ENCODE assay signal across 27 mouse cellular contexts in genomic region chr13:45388254-45388805, GRCm38 (mm10). TPM values are rescaled to one million over a fixed set of nuclear protein-coding genes. Genes with fewer than 3 reads are reported as not detected.
DNase-seq lines count a peak whose midpoint lies in the region; ATAC-seq and TF ChIP-seq lines count a peak whose summit lies in the region.
"Had no signal": no experiment of that assay in that cellular context is flagged by ENCODE, and none has a peak within 500 bp of the region (broad histone marks: within the 10 kb centered on the region; RNA-seq: fewer than 3 reads in every experiment).

No protein-coding gene starts in this region.

- no peak for TF ChIP-seq POLR2A in MEL (IDR thresholded peaks at IDR 0.05; ENCODE audit: control insufficient read depth in 1 of 2, insufficient read depth in 1 of 2, low read depth in 1 of 2, low read length in 2 of 2, poor library complexity in 1 of 2)

- no peaks in the 10 kb centered on the region for H3K36me3 ChIP-seq in heart, embryonic 10.5 days
- H3K36me3 ChIP-seq in intestine, embryonic 14.5 days (ENCODE audit: control insufficient read depth, insufficient read depth, low read length), result no peaks in the 10 kb centered on the region
- no peaks in the 10 kb centered on the region for H3K36me3 ChIP-seq in intestine, postnatal 0 days (ENCODE audit: control insufficient read depth, insufficient read depth)
- H3K36me3 ChIP-seq in MEL (ENCODE audit: control insufficient read depth in 1 of 2, insufficient read depth in 2 of 2, low read length in 2 of 2), result peaks cover 2 to 14% of the 10 kb centered on the region in 2 experiments; a peak in 2 of 4 replicates
- H3K36me3 ChIP-seq in limb, embryonic 10.5 days, result peaks cover 10% of the 10 kb centered on the region
- H3K36me3 ChIP-seq: heart, embryonic 15.5 days; limb, embryonic 13.5 days; midbrain, embryonic 10.5 days; midbrain, embryonic 15.5 days; neural tube, embryonic 12.5 days had no signal

- TF ChIP-seq CTCF in intestine, postnatal 0 days (IDR thresholded peaks at IDR 0.05; ENCODE audit: low read depth), result no peak
- TF ChIP-seq CTCF in MEL (IDR thresholded peaks at IDR 0.05 in 2 of 3, conservative IDR thresholded peaks at IDR 0.05 in 1 of 3; ENCODE audit: control insufficient read depth in 1 of 3, insufficient read depth in 1 of 3, low read depth in 2 of 3, low read length in 3 of 3, poor library complexity in 1 of 3, severe bottlenecking in 1 of 3), result no peak

- H3K9me3 ChIP-seq in heart, embryonic 10.5 days, result no peaks in the 10 kb centered on the region
- H3K9me3 ChIP-seq in intestine, embryonic 14.5 days (ENCODE audit: control insufficient read depth, low read length), result no peaks in the 10 kb centered on the region
- no peaks in the 10 kb centered on the region for H3K9me3 ChIP-seq in intestine, postnatal 0 days (ENCODE audit: control insufficient read depth)
- no peaks in the 10 kb centered on the region for H3K9me3 ChIP-seq in MEL (replicated peaks; ENCODE audit: insufficient read depth, low read length)
- no peaks in the 10 kb centered on the region for H3K9me3 ChIP-seq in limb, embryonic 10.5 days (replicated peaks)
- H3K9me3 ChIP-seq: heart, embryonic 15.5 days; limb, embryonic 13.5 days; midbrain, embryonic 10.5 days; midbrain, embryonic 15.5 days; neural tube, embryonic 12.5 days had no signal

- ATAC-seq in intestine, embryonic 14.5 days (replicated peaks; ENCODE audit: low FRiP score, low TSS enrichment, low read depth), result no peak
- no peak for ATAC-seq in intestine, postnatal 0 days
- no peak for ATAC-seq in erythroid progenitor cell, adult 5-6 weeks (replicated peaks; ENCODE audit: low FRiP score, poor library complexity, severe bottlenecking)
- ATAC-seq: forebrain, embryonic 16.5 days; intestine, embryonic 16.5 days had no signal

- H3K9ac ChIP-seq in intestine, embryonic 14.5 days (ENCODE audit: low read length), result no peak overlapping the region
- H3K9ac ChIP-seq in intestine, postnatal 0 days (ENCODE audit: low read depth, low read length), result no peak overlapping the region
- peak overlapping the region; percentile 2; the same call in 1 of the 2 replicates for H3K9ac ChIP-seq in MEL (ENCODE audit: control insufficient read depth, low read depth, low read length, poor library complexity, severe bottlenecking)
- H3K9ac ChIP-seq: limb, embryonic 13.5 days; midbrain, embryonic 15.5 days had no signal

- H3K79me2 ChIP-seq in MEL (ENCODE audit: control insufficient read depth, insufficient read depth, low read length, poor library complexity), result peaks cover 8% of the 10 kb centered on the region

- 59% methylated on average over 16 of the region's 16 CpGs for WGBS in heart, embryonic 10.5 days
- 67% methylated on average over 16 of the region's 16 CpGs for WGBS in intestine, embryonic 14.5 days
- WGBS in intestine, postnatal 0 days, result 59% methylated on average over 16 of the region's 16 CpGs
- 78% methylated on average over 16 of the region's 16 CpGs for WGBS in limb, embryonic 10.5 days

- TF ChIP-seq EP300 in MEL (IDR thresholded peaks at IDR 0.05; ENCODE audit: low read depth in 1 of 2, low read length in 2 of 2), result no peak

- TF ChIP-seq RAD21 in MEL (IDR thresholded peaks at IDR 0.05; ENCODE audit: low read depth, low read length), result no peak

- peak overlapping the region; percentile 3; the same call in 1 of the 2 replicates for H3K4me3 ChIP-seq in heart, embryonic 10.5 days
- no peak overlapping the region for H3K4me3 ChIP-seq in intestine, embryonic 14.5 days (ENCODE audit: low read depth, low read length)
- no peak overlapping the region for H3K4me3 ChIP-seq in intestine, postnatal 0 days (ENCODE audit: low read depth, low read length)
- H3K4me3 ChIP-seq in MEL (ENCODE audit: control insufficient read depth in 1 of 2, insufficient read depth in 1 of 2, low read depth in 2 of 2, low read length in 2 of 2), result 0 out of 4 replicates have a peak overlapping the region, but pooled peaks of 1 of the 2 experiments have one; percentile 9
- no peak overlapping the region for H3K4me3 ChIP-seq in limb, embryonic 10.5 days

- H3K27ac ChIP-seq in heart, embryonic 10.5 days, result no peak overlapping the region
- H3K27ac ChIP-seq in intestine, embryonic 14.5 days (ENCODE audit: low read depth), result no peak overlapping the region
- no peak overlapping the region for H3K27ac ChIP-seq in intestine, postnatal 0 days (ENCODE audit: low read depth, low read length)
- H3K27ac ChIP-seq in MEL (ENCODE audit: control insufficient read depth, low read depth, low read length), result no peak overlapping the region
- no peak overlapping the region for H3K27ac ChIP-seq in limb, embryonic 10.5 days
- H3K27ac ChIP-seq: limb, embryonic 13.5 days; neural tube, embryonic 12.5 days had no signal

- peaks cover 5% of the 10 kb centered on the region for H3K27me3 ChIP-seq in heart, embryonic 10.5 days (ENCODE audit: insufficient read depth, poor library complexity, severe bottlenecking)
- no peaks in the 10 kb centered on the region for H3K27me3 ChIP-seq in intestine, embryonic 14.5 days (replicated peaks; ENCODE audit: control insufficient read depth, insufficient read depth, low read length)
- H3K27me3 ChIP-seq in intestine, postnatal 0 days (replicated peaks; ENCODE audit: control insufficient read depth, insufficient read depth, low read length), result no peaks in the 10 kb centered on the region
- H3K27me3 ChIP-seq in MEL (ENCODE audit: control insufficient read depth in 1 of 2, insufficient read depth in 2 of 2, low read length in 2 of 2), result no peaks in the 10 kb centered on the region
- 0 out of 2 replicates have a peak, but pooled peaks cover 6% of the 10 kb centered on the region for H3K27me3 ChIP-seq in limb, embryonic 10.5 days (ENCODE audit: low read depth, poor library complexity, severe bottlenecking)
- H3K27me3 ChIP-seq: heart, embryonic 15.5 days; limb, embryonic 13.5 days; neural tube, embryonic 12.5 days had no signal

- H3K4me1 ChIP-seq in heart, embryonic 10.5 days, result peaks cover 34% of the 10 kb centered on the region
- H3K4me1 ChIP-seq in intestine, embryonic 14.5 days (replicated peaks; ENCODE audit: control insufficient read depth, insufficient read depth, low read length), result peaks cover 31% of the 10 kb centered on the region
- H3K4me1 ChIP-seq in intestine, postnatal 0 days (replicated peaks; ENCODE audit: control insufficient read depth, insufficient read depth, low read length), result peaks cover 4% of the 10 kb centered on the region; the same call in 1 of the 2 replicates
- peaks cover 6 to 15% of the 10 kb centered on the region in 2 experiments for H3K4me1 ChIP-seq in MEL (ENCODE audit: control insufficient read depth in 1 of 2, insufficient read depth in 2 of 2, low read length in 2 of 2)
- peaks cover 43% of the 10 kb centered on the region for H3K4me1 ChIP-seq in limb, embryonic 10.5 days

- H3K4me2 ChIP-seq in intestine, embryonic 14.5 days (ENCODE audit: low read length), result no peak overlapping the region
- H3K4me2 ChIP-seq in intestine, postnatal 0 days (replicated peaks; ENCODE audit: low read depth), result no peak overlapping the region

- no peak for DNase-seq in heart, embryonic 10.5 days (ENCODE audit: low spot score)
- DNase-seq in heart, adult 18-20 months, result no peak
- peak; percentile 47 for DNase-seq in intestine, embryonic 14.5 days (ENCODE audit: low spot score)
- peak; percentile 41 for DNase-seq in MEL (ENCODE audit: low read depth, low spot score)
- peak; percentile 29 for DNase-seq in limb, embryonic 10.5 days (ENCODE audit: low spot score)
- DNase-seq in adrenal gland, adult 2 months, result no peak
- DNase-seq: adrenal gland, adult 8-10 months; cerebellum, adult 2 months; cerebellum, postnatal 25 days; gastrocnemius, postnatal 14 days; heart, postnatal 36 days; kidney, adult 9 months; kidney, postnatal 36 days; lung, adult 2 months; lung, postnatal 14 days; right cerebral cortex, adult 18-20 months; spleen, adult 18-20 months; thymus, postnatal 14 days had no signal

TF ChIP-seq in MEL, 35 proteins besides CTCF, POLR2A, EP300 and RAD21:
- no peak for TF ChIP-seq USF2 (IDR thresholded peaks at IDR 0.05; ENCODE audit: borderline replicate concordance in 1 of 2, insufficient read depth in 1 of 2, low read depth in 1 of 2, low read length in 2 of 2)
- TF ChIP-seq NRF1 (IDR thresholded peaks at IDR 0.05; ENCODE audit: insufficient read depth, low read depth, low read length, poor library complexity, severe bottlenecking), result no peak
- no peak for TF ChIP-seq MEF2A (IDR thresholded peaks at IDR 0.05; ENCODE audit: extremely low read depth, insufficient replicate concordance, low read depth, low read length, poor library complexity, severe bottlenecking)
- peak; percentile 67; the same call in 1 of the 2 replicates for TF ChIP-seq BHLHE40 (IDR thresholded peaks at IDR 0.05; ENCODE audit: borderline replicate concordance, low read depth, low read length)
- TF ChIP-seq MYC (IDR thresholded peaks at IDR 0.05; ENCODE audit: low read depth, low read length), result no peak
- no peak for TF ChIP-seq NELFE (IDR thresholded peaks at IDR 0.05; ENCODE audit: low read depth, low read length)
- TF ChIP-seq HCFC1 (IDR thresholded peaks at IDR 0.05; ENCODE audit: low read depth, low read length), result no peak
- TF ChIP-seq GATA1 (IDR thresholded peaks at IDR 0.05; ENCODE audit: low read depth, low read length), result 0 out of 2 replicates have a peak, but pooled peaks have one; percentile 22
- TF ChIP-seq SIN3A (IDR thresholded peaks at IDR 0.05; ENCODE audit: low read length), result no peak
- TF ChIP-seq ZKSCAN1 (IDR thresholded peaks at IDR 0.05; ENCODE audit: low read depth, low read length), result no peak
- TF ChIP-seq TBP (IDR thresholded peaks at IDR 0.05; ENCODE audit: low read depth, low read length), result peak; percentile 16; the same call in 1 of the 2 replicates
- TF ChIP-seq RCOR1 (IDR thresholded peaks at IDR 0.05; ENCODE audit: low read depth, low read length), result no peak

RNA-seq across cellular contexts. Expression of gene Mylip, which starts 1.2 kb away (rescaled TPM):
- polyA plus RNA-seq in heart, embryonic 10.5 days (2016; fragmentation: Nextera tagmentation; extraction: Ambion mirVana), result 5.2 and 8.2 TPM in 2 replicates
- 10 to 100 TPM; 21.1 to 27.0 TPM for total RNA-seq in heart, adult 18-20 months (2021)
- 5.3 and 5.8 TPM in 2 replicates for polyA plus RNA-seq in intestine, embryonic 14.5 days (2014; fragmentation: Nextera tagmentation; extraction: Ambion mirVana)
- polyA plus RNA-seq in intestine, postnatal 0 days (2015; fragmentation: Nextera tagmentation; extraction: Ambion mirVana), result 2.1 and 2.2 TPM in 2 replicates
- total RNA-seq in MEL (2012; rRNA removed), result 1.4 and 1.8 TPM in 2 replicates
- polyA plus RNA-seq in MEL (2012; ENCODE audit: insufficient read depth in 1 of 2, insufficient read length in 2 of 2, low read depth in 1 of 2, low replicate concordance in 2 of 2, missing spikeins in 1 of 2), result 1 to 10 TPM in 1 of 2 experiments, not detected in 1; 7.6 TPM
- 10.0 and 17.1 TPM in 2 replicates for polyA plus RNA-seq in limb, embryonic 10.5 days (2016; fragmentation: Nextera tagmentation; extraction: Ambion mirVana)
- total RNA-seq in adrenal gland, adult 2 months (2021), result 10 to 100 TPM in 1 of 2 experiments, 1 to 10 TPM in 1; 6.6 to 13.6 TPM
- 6.4 and 9.9 TPM in 2 replicates for polyA plus RNA-seq in adrenal gland, adult 2 months (2012; rRNA removed)
- total RNA-seq in erythroid progenitor cell, adult 5-6 weeks (2015; ENCODE audit: low replicate concordance), result 43.2 and 55.8 TPM in 2 replicates
- total RNA-seq in erythroid progenitor cell, adult 5-6 weeks (2017; ENCODE audit: low replicate concordance), result 30.9 and 54.2 TPM in 2 replicates

Comparison
In these comparisons a context has a peak if more than half of its experiments do, and no peak if none do; other contexts are left out.
1. DNase-seq: peak in intestine, embryonic 14.5 days (single experiment), MEL (single experiment) and limb, embryonic 10.5 days (single experiment); none in heart, embryonic 10.5 days (single experiment), heart, adult 18-20 months (0 of 2) and adrenal gland, adult 2 months (single experiment).